Mouse (Mus musculus) urinary bladder, adult 2 months (tissue): Measurements from ENCODE around the gene Fer1l5. TPM values are rescaled to one million over a fixed set of nuclear protein-coding genes. Genes with fewer than 3 reads are reported as not detected.
A peak's percentile ranks its signal among the peaks of the same experiment; 100 is the strongest.

Source experiments
- DNase-seq: peaks from one replicate; pipeline ENCODE4 v3.0.0; 2022; ENCODE audit warnings: low spot score
- polyA plus RNA-seq: library from polyadenylated mRNA; depleted of rRNA; stranded (reverse); fragments of >200 nt; gene quantifications from 2 replicates; pipeline ENCODE4 v1.2.3, GENCODE M21; 2012

Gene Fer1l5
- polyA plus RNA-seq, 1 experiment = 0.19 TPM

DNA sequence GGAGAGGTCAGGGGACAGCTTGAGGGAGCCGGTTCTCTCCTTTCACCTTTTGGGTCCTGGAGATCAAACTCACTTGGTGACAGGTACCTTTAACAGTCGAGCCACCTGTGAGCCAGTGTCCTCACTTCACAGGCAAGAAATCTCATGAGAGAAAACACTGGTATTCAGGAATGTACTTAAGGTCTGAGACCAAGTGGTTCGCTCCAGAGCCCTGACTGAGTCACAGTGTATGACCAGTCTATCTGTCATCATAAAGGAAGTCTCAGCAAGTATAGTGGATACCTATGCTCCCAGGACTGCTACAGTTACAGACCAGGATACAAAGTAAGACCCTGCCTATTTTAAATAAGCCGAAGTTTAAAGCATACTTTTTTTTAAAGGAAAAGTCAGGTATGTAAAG, 60.9 kb downstream of the Fer1l5 start:
- DNase-seq = no peak

DNA sequence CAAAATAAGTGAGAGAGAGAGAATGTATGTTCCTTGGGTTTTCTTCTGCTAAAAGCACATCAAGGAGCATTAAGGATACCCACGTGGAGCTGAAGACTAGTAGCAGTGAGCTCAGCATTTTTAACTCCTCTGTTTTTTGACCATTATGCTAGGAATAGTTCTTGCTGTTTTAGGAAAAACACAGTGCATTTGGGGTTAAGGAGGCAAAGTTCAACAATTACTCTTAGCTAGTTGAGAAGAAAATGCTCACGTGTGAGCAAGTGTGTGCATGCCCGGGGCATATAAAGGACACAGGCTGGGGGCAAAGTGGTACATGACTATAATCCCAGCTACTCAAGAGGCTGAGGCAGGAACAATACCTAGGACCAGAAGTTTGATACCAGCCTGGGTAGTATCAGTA, 61.5 kb downstream of the Fer1l5 start:
- DNase-seq = no peak

- no peak for DNase-seq
Observed at GRCm38 (mm10) chr1:36435071-36435470, 63.0 kb downstream of the Fer1l5 start.

DNA sequence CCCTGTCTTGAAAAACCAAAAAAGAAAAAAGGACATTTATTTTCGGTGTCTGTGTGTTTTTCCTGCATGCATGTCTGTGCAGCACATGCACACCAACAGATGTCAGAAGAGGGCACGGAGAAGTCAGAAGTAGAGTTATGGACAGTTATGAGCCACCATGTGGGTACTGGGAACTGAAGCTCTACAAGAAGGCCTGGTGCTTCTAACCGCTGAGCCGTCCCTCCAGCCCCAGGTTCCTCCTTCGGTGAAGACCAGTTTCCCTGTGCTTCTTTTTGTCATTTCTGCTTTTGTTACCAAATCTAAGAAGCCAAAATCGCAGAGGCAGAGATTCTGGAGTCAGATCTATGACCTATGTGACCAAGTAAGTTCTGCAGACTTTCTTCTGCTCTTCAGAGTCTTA, 64.4 kb downstream of the Fer1l5 start:
- DNase-seq = no peak

GRCm38 (mm10) chr1:36437223-36437622, 65.1 kb downstream of the Fer1l5 start:
- DNase-seq = no peak

DNA sequence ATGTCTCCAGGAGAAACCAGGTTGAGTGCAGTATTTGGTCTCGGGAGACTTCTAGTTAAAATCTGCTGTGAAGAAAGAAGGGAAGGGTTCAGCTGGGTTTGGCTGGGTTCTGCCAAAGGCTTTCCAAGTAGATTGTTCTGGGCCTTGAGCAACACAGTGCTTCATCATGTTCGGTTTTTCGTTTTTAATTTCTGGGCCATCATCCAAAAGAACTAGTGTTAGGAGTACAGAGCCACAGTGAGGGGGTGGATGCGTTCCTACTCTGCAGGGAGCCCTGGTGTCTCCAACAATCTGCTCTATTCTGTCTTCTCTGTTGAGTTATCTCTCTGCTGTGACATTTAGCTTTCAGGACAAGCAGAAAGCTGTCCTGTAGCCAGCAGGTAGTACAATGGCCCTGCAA, 69.0 kb downstream of the Fer1l5 start:
- DNase-seq = no peak

DNA sequence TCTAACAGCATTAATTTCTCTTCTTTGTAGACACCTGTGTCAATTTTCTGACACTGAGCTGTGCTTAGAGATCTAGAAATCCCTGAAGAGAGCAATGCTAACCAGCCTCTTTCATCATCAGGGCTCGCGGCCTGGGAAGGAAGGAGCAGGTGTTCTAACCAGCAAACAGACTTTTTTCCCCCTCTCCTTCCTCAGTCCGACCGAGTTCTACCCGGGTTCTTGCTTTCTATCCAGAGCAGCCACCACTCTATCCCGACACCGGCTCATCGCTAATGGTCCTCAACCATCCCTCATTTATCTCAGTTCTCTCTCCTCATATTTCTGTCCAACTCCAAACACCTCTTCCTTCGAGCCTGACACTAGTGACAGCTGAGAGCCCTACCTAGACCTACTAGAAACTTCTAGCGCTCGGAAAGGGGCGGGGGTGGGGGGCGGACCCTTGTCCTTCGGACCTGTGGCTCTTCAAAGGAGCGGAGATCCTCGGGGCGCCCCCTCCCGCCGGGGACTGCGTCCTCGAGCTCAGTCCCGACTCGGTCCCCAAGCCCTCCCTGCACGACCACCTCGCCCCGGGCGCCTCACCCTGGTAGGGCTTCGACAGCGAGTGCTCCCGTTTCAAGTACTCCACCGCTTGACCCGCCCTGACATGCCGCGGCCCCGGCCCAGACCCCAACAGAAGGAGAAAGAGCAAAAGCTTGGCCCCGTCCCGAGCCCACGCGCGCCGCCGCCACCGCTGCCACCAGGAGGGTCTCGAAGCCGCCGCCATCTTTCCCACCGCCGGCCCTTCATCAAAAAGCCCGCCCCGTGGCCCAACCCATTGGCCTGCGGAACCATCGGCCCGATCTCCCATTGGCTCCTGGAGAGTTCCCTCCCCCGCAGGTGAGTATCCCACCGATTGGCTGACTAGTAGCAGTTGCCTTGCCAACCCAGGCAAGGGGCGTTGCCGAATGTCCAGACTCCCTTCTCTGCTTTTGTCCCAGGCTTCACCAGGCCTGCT, 72.7 kb downstream of the Fer1l5 start, which contains the start of gene Lman2l:
Gene Lman2l, minus strand, starts transcription at position 801 of the 994 bp plus-strand sequence.
- peak; percentile 85 for DNase-seq

GRCm38 (mm10) chr1:36445508-36445907, 73.4 kb downstream of the Fer1l5 start:
- DNase-seq = no peak

- DNase-seq = no peak
Observed at GRCm38 (mm10) chr1:36446106-36446824, 74.2 kb downstream of the Fer1l5 start.

GRCm38 (mm10) chr1:36446841-36447240, 74.8 kb downstream of the Fer1l5 start:
- no peak for DNase-seq

DNA sequence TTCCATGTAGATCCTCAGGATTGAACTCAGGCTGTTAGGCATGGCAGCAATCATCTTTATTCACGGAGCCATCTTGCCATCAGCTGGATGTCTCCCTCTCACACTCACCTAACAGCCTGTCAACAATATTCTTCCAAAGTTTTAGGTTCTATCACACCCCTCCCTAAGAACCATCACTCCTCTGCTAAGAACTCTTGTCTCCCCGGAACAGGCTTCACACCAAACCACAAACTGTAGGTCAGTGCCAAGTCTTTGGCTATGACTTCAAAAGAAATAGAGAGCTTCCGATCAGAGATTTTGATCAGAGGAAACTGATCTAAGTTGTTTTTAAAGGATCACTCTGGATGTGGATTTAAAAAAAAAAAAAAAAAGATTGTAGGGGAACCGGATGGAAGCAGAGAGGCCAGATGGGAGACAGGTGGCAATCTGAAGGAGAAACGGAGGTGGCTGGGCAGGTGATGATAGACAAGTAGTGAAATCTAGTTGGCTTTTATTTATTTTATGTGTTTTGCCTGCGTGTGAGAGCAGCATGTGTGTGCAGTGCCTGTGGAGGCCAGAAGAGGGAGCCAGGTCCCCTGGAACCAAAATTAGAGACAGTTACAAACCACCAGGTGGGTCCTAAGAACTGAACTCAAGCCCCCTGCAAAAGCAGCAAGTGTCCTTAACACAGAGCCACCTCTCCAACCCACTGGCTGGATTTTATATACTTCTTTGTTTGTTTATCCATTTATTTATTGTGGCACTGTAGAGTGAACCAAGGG, 82.1 kb downstream of the Fer1l5 start:
- no peak for DNase-seq

DNA sequence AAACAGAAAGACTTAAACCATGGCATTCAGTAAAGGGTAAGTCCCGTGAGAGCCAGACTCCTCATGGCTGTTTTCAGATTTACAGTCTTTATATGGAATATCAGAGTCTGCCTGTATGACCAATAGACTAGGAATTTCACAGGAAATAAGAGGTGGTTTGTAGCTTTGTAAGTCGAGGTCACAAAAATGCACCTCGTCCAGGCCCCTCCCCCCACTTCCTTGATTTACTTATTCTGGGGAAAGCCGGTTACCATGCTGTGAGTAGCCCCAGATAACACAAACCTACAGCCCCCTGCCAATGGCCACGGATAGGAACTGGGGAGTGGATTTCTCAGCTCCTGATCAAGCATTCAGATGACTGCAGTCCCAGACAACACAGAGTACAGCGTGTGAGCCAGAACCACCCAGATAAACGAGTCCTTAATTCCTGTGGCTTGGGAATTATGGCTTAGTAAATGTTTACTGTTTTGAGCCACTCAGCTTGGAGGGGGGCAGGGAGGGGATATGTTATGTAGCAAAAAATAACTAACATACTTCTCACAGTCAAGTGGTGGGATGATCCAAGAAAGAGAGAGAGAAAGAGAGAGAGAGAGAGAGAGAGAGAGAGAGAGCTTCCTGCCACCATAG, 85.4 kb downstream of the Fer1l5 start:
- no peak for DNase-seq

GRCm38 (mm10) chr1:36458169-36458568, 86.1 kb downstream of the Fer1l5 start:
- DNase-seq = no peak

- DNase-seq = no peak
Observed at GRCm38 (mm10) chr1:36461829-36462228, 89.7 kb downstream of the Fer1l5 start.

- no peak for DNase-seq
Observed at GRCm38 (mm10) chr1:36465641-36466160, 93.6 kb downstream of the Fer1l5 start.

GRCm38 (mm10) chr1:36467446-36467845, 95.4 kb downstream of the Fer1l5 start:
- DNase-seq = no peak

- no peak for DNase-seq
Observed at GRCm38 (mm10) chr1:36469811-36470444, 97.8 kb downstream of the Fer1l5 start.

DNA sequence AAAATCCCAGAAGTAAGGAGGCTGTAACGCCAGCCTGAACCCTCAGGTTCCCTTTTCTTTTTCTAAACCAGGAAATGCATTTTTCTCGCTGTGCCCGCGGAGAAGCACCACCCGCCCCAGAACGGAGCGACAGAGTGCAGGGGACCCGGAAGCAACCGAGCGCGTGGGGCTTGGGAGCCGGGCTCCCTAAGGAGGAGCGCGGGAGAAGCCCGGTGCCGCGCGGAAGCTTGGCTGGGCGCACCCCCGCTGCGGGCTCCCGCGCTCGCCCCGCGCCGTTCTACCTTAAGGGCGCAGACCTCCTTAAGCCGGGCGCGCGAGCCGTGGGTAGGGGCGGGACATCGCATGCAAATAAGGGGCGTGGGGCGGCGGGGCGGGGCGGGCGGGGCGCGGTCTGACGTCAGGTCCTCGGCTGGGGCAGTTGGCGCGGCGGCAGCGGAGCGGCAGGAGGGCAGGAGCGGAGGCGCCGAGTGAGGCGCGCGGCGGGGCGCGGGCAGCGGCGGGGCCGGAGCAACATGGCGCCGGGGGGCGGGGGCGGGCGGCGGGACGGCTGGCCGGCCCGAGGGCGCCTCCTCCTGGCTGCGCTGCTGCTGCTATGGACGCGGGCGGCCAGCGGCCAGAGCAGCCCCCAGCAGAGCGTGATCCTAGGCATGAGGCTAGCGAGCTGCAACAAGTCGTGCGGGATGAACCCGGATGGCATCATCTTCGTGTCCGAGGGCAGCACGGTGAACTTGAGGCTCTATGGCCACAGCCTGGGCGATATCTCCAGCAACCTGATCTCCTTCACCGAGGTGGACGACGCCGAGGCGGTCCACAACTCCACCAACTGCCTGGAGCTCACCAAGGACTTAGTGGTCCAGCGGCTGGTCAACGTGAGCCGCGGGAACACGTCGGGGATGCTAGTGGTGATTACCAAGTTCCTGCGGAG, 99.4 kb downstream of the Fer1l5 start, which contains the start of gene Cnnm4:
Gene Cnnm4, plus strand, starts transcription at position 440 of the 925 bp plus-strand sequence.
- peak; percentile 80 for DNase-seq
